Mouse (Mus musculus) heart, embryonic 13.5 days (tissue): ENCODE data around the gene Samm50. TPM values are rescaled to one million over a fixed set of nuclear protein-coding genes. Genes with fewer than 3 reads are reported as not detected.

Source experiments
- ATAC-seq: fragments of 200-750 bp; cut with Nextera tagmentation; 2 replicates; pipeline ENCODE4 v1.8.0; 2017; ENCODE audit warnings: moderate TSS enrichment; ENCODE audit not compliant: insufficient number of reproducible peaks, low FRiP score, low TSS enrichment; ENCODE audit errors: extremely low read depth
- H3K27ac ChIP-seq: fragments of 300-500 bp; sonication (generic); replicated peaks from 2 replicates; pipeline ENCODE4 v1.5.1; 2015; ENCODE audit warnings: moderate library complexity, mild to moderate bottlenecking, inconsistent platforms
- H3K27me3 ChIP-seq: fragments of 300-500 bp; sonication (generic); replicated peaks from 2 replicates; pipeline ENCODE4 v1.6.1; 2015; ENCODE audit warnings: mild to moderate bottlenecking, inconsistent platforms
- H3K36me3 ChIP-seq: fragments of 300-500 bp; sonication (generic); 2 replicates; pipeline ENCODE4 v1.6.1; 2015; ENCODE audit warnings: mild to moderate bottlenecking, inconsistent platforms
- H3K4me1 ChIP-seq: fragments of 300-500 bp; sonication (generic); 2 replicates; pipeline ENCODE4 v1.6.1; 2015; ENCODE audit warnings: inconsistent platforms
- H3K4me2 ChIP-seq: fragments of 300-500 bp; sonication (generic); 2 replicates; pipeline ENCODE4 v1.6.1; 2015; ENCODE audit warnings: inconsistent platforms, mild to moderate bottlenecking, moderate library complexity
- H3K4me3 ChIP-seq: fragments of 300-500 bp; sonication (generic); 2 replicates; pipeline ENCODE4 v1.5.1; 2015; ENCODE audit warnings: moderate library complexity, mild to moderate bottlenecking, inconsistent platforms
- H3K9ac ChIP-seq: fragments of 300-500 bp; sonication (generic); 2 replicates; pipeline ENCODE4 v1.6.1; 2015; ENCODE audit warnings: inconsistent platforms, mild to moderate bottlenecking, moderate library complexity
- H3K9me3 ChIP-seq: fragments of 300-500 bp; sonication (generic); 2 replicates; pipeline ENCODE4 v1.6.1; 2016; ENCODE audit warnings: inconsistent platforms
- WGBS: fragments of 180-500 bp; shearing (Covaris S2); methylation state at CpG from one replicate; pipeline ENCODE4 v1.1.7; 2015; ENCODE audit warnings: mixed read lengths; 5-methylcytosine and 5-hydroxymethylcytosine counted together
- microRNA-seq: library from miRNA; unstranded; fragments of <30 nt; microRNA quantifications from one replicate; pipeline ENCODE4, GENCODE M21; 2016
- polyA plus RNA-seq: library from polyadenylated mRNA; unstranded; fragments of >200 nt; fragmentation: Nextera tagmentation; extraction: Ambion mirVana; gene quantifications from 2 replicates; pipeline ENCODE4 v1.2.1, GENCODE M21; 2015

The Samm50 gene
- polyA plus RNA-seq, 1 experiment from 2014 or later: 103 TPM

DNA sequence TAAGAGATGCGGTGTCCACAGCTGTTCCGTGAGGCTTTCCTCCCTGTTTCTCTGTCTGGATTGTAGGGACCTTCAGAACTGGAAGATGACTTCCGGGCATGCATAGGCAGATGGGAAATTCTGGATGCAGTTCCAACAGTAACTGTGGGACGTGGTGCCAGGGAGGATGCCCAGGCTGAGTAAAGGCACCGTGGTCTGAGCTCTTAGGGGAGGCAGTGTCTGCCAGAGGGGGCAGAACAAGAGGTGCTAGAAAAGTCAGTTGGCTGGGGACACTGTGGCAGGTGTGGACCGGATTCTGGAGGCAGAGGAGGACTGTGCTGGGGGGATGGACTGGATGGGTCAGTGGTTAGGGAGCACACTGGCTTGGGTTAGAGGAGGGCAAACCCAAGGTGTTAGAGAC is 70.6 kb downstream of the Samm50 start:
- no peak overlapping the region for H3K4me2 ChIP-seq
- no peak overlapping the region for H3K27ac ChIP-seq
- no peak overlapping the region for H3K4me3 ChIP-seq
- no peak for ATAC-seq
- peaks cover 69% of the 10 kb centered on the region for H3K4me1 ChIP-seq
- H3K27me3 ChIP-seq: no peaks in the 10 kb centered on the region
- H3K9ac ChIP-seq: no peak overlapping the region
- 82% methylated on average over 6 of the region's 6 CpGs for WGBS
- H3K36me3 ChIP-seq: 0 out of 2 replicates have a peak, but pooled peaks cover 9% of the 10 kb centered on the region
- H3K9me3 ChIP-seq: no peaks in the 10 kb centered on the region

DNA sequence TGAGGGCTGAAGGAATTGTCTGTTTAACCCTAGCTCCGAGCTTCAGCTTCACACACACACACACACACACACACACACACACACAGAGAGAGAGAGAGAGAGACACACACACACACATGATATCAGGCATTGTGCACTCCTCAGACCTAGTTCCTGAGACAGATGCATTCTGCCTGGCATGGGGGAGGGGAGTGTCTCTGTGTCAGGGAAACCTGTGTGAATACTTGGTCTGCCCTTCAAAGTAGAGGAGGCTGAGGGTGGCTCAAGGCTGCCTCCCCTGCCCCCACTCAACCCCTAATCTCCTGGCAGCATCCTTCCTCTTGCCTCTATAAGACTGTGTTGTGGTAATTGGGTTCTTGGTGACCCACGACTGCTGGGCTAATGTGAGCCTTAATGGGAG is 71.5 kb downstream of the Samm50 start:
- no peak for ATAC-seq
- H3K27ac ChIP-seq: no peak overlapping the region
- no peak overlapping the region for H3K4me3 ChIP-seq
- no peaks in the 10 kb centered on the region for H3K27me3 ChIP-seq
- no peaks in the 10 kb centered on the region for H3K9me3 ChIP-seq
- no peak overlapping the region for H3K4me2 ChIP-seq
- 0 out of 2 replicates have a peak, but pooled peaks cover 9% of the 10 kb centered on the region for H3K36me3 ChIP-seq
- H3K9ac ChIP-seq: peak overlapping the region; percentile 25; the same call in 1 of the 2 replicates
- 31% methylated on average over 2 of the region's 2 CpGs for WGBS
- H3K4me1 ChIP-seq: peaks cover 61% of the 10 kb centered on the region

DNA sequence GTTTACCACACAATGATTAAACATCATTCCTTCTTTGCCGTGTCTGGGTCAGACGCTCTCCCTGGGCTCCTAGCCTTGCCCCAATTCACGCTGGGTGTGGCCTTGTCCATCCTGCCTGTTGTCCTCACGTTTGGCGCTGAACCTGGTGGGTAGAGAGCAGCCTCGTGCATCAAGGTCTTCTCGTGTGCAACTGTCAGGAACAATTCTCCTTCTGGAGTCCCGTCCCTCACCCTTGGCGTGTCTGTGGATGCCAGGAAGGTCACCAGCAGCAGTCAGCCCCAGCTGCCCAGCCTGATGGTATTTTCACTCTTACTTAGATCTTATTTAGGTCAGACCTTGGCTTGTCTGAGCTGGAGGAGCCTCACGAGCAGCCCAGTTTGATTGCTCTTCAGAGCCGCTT is 73.1 kb downstream of the Samm50 start:
- no peak for ATAC-seq
- Histone ChIP-seq H3K4me2 (no peak overlapping the region), H3K9me3 (no peaks in the 10 kb centered on the region), H3K36me3 (0 out of 2 replicates have a peak, but pooled peaks cover 9% of the 10 kb centered on the region), H3K4me1 (peaks cover 67% of the 10 kb centered on the region), H3K27me3 (no peaks in the 10 kb centered on the region), H3K9ac (no peak overlapping the region), H3K27ac (peak overlapping the region; percentile 89; the same call in 1 of the 2 replicates), H3K4me3 (no peak overlapping the region)
- WGBS: 68% methylated on average over 11 of the region's 11 CpGs

DNA sequence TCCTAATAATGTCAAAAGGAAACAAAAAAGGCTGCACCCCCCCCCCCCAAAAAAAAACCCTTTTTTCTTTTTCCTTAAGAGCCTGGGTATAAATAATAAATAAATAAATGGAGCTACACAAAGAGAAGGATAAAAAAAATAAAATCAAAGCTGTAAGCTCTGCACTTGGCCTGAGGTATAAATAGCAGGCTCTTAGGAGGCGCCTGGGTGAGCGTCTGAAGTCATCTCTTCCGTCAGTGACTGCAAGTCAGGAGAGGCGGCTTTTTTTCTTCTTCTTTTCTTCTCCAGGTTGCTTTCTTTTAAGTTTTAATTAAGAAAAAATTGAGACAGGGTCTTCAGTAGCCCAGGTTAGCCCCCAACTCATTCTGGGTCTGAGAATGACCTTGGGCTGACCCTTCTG is 74.2 kb downstream of the Samm50 start:
- Histone ChIP-seq H3K4me1 (peaks cover 69% of the 10 kb centered on the region), H3K4me3 (no peak overlapping the region), H3K9me3 (no peaks in the 10 kb centered on the region), H3K9ac (0 out of 2 replicates have a peak overlapping the region, but pooled peaks have one; percentile 52), H3K4me2 (peak overlapping the region; percentile 25; the same call in 1 of the 2 replicates), H3K27me3 (no peaks in the 10 kb centered on the region), H3K36me3 (peaks cover 5% of the 10 kb centered on the region), H3K27ac (peak overlapping the region; percentile 89)
- WGBS: 45% methylated on average over 4 of the region's 4 CpGs
- ATAC-seq: no peak

Small RNA genes lying within 50 kb of the gene (microRNA-seq; reads per million reads assigned to microRNA genes)
- not detected for gene Mir6392

Other genes starting within 250 kb of the Samm50 start
- gene Efcab6, start 126.9 kb upstream of the Samm50 start, polyA plus RNA-seq: 0.15 TPM in 1 of 2 replicates, not detected in the other
- gene Sult4a1, start 86.5 kb upstream of the Samm50 start, polyA plus RNA-seq: 0.45 and 0.70 TPM in 2 replicates
- gene Pnpla5, start 69.1 kb upstream of the Samm50 start, polyA plus RNA-seq: not detected in 2 replicates
- gene Pnpla3, start 24.4 kb upstream of the Samm50 start, polyA plus RNA-seq: 0.88 and 0.94 TPM in 2 replicates
- 12.7 and 15.5 TPM in 2 replicates for gene Parvb, start 39.8 kb downstream of the Samm50 start, polyA plus RNA-seq
- gene Parvg, start 131.8 kb downstream of the Samm50 start, polyA plus RNA-seq: 1.2 and 1.5 TPM in 2 replicates